Mouse (Mus musculus): ENCODE measurements at regions not wholly inside any gene's neighbourhood (a gene's known extent, or its start where the extent isn't known, plus 50 kb on each side); places are given as distances from the start of the nearest gene placed in this dataset.

DNA sequence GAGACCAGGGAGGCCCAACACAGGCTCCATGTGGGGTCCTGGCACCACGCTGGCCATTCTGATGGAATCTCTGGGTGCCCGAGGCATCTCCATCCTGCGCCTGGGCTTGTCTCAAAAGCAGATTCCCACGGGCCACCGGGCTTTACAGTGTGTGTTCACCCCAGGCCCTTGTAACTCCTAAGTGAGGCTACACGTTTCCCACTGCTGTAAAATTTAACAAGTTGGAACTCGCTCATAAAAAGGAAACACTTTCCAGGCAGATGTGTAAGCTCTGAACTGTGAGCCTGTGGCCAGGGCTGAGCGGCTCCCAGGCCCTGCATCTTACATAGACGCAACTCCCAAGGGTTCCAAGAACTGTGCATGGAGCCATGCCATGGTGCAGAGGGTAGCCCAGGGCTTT, 296.3 kb upstream of the Rtl1 start:
- Histone ChIP-seq H3K36me3 (ENCODE audit: control insufficient read depth, insufficient read depth, low read length) (no peaks in the 10 kb centered on the region), H3K27me3 (ENCODE audit: control insufficient read depth, insufficient read depth, low read length) (no peaks in the 10 kb centered on the region), H3K4me3 (ENCODE audit: extremely low read depth, insufficient read depth, insufficient read length) (no peak overlapping the region), H3K27ac (ENCODE audit: insufficient read depth, low read length) (no peak overlapping the region), H3K4me1 (ENCODE audit: control insufficient read depth, insufficient read depth, insufficient read length) (no peaks in the 10 kb centered on the region)
- TF ChIP-seq CTCF (IDR thresholded peaks at IDR 0.05; ENCODE audit: extremely low read depth, insufficient read depth, insufficient read length, insufficient replicate concordance) (no peak), POLR2A (IDR thresholded peaks at IDR 0.05; ENCODE audit: low read depth, low read length) (no peak)
- WGBS, result 91% methylated on average over 9 of the region's 9 CpGs
- DNase-seq (ENCODE audit: low read depth in 1 of 2, low spot score in 2 of 2), result no peak

DNA sequence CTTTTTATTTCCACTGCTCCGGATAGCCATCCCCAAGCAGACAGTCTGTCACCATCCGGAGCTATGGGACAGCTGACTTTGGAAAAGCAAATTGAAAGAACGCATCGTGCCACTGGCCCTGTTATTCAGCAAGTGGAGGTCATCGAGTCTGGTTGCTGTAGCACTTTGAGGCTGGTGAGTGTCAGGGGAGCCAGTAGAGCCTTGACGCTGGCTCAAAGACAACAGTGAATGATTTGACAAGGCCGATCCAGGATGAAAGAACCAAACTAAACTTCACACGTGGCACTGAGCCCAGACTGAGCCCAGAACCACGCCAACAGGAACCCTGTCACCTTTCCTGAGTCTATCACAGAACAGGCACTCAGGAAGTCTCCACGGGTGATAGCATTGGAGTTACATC, 296.8 kb upstream of the Rtl1 start:
- 79% methylated on average over 10 of the region's 10 CpGs for WGBS
- Histone ChIP-seq H3K27ac (ENCODE audit: insufficient read depth, low read length) (no peak overlapping the region), H3K4me3 (ENCODE audit: extremely low read depth, insufficient read depth, insufficient read length) (no peak overlapping the region), H3K27me3 (ENCODE audit: control insufficient read depth, insufficient read depth, low read length) (no peaks in the 10 kb centered on the region), H3K36me3 (ENCODE audit: control insufficient read depth, insufficient read depth, low read length) (no peaks in the 10 kb centered on the region), H3K4me1 (ENCODE audit: control insufficient read depth, insufficient read depth, insufficient read length) (no peaks in the 10 kb centered on the region)
- no peak for DNase-seq (ENCODE audit: low read depth in 1 of 2, low spot score in 2 of 2)
- TF ChIP-seq POLR2A (IDR thresholded peaks at IDR 0.05; ENCODE audit: low read depth, low read length), result no peak
- no peak for TF ChIP-seq CTCF (IDR thresholded peaks at IDR 0.05; ENCODE audit: extremely low read depth, insufficient read depth, insufficient read length, insufficient replicate concordance)

DNA sequence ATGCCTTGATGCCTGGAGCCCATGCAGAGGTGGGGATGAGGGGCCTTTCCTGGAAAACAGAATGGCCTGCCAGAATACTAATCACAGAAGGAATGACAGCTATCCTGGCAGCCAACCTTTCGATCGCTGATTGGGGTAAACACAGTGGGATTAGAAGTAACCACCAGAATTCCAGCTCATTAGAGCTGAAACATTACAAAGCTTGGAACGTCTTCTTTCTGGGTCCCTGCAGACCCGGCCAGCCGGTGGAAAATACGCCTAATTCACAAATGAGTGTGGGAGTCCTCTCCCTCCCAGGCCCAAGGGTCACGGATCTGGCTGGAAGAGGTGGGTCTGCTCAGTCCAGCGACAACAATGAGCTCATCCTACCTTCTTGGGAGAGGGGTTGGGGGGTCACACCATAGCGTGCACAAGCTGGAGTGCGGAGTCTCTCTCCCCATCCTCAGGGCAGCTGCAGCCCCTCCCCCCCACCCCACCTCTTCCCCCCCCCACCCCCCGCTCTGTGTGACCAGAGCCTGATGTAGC, 297.8 kb upstream of the Rtl1 start:
- Histone ChIP-seq H3K4me1 (ENCODE audit: control insufficient read depth, insufficient read depth, insufficient read length) (no peaks in the 10 kb centered on the region), H3K4me3 (ENCODE audit: extremely low read depth, insufficient read depth, insufficient read length) (no peak overlapping the region), H3K27me3 (ENCODE audit: control insufficient read depth, insufficient read depth, low read length) (no peaks in the 10 kb centered on the region), H3K27ac (ENCODE audit: insufficient read depth, low read length) (no peak overlapping the region), H3K36me3 (ENCODE audit: control insufficient read depth, insufficient read depth, low read length) (no peaks in the 10 kb centered on the region)
- no peak for DNase-seq (ENCODE audit: low read depth in 1 of 2, low spot score in 2 of 2)
- TF ChIP-seq CTCF (IDR thresholded peaks at IDR 0.05; ENCODE audit: extremely low read depth, insufficient read depth, insufficient read length, insufficient replicate concordance), result no peak
- WGBS, result 87% methylated on average over 11 of the region's 11 CpGs

DNA sequence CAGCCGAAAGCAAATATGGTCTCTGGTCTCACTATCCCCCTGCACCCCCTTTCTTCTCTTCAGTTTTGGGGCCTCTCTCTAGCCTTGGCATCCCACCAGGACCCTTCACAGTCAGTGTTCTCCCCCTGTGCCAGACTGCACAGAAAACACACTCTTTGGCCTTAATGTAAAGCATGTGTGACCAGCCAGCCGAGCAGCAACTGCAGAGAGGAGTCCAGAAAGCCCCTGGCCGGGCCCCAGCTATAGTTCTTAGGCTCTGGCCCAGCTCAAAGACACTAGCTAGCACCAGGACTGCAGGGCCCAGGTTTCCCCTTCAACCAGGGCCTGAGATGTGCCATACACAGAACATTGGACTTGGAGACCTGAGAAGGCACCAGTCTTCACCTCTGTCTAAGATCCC, 299.3 kb upstream of the Rtl1 start:
- H3K27ac ChIP-seq (ENCODE audit: insufficient read depth, low read length), result no peak overlapping the region
- no peaks in the 10 kb centered on the region for H3K36me3 ChIP-seq (ENCODE audit: control insufficient read depth, insufficient read depth, low read length)
- 83% methylated on average over 3 of the region's 3 CpGs for WGBS
- no peak overlapping the region for H3K4me3 ChIP-seq (ENCODE audit: extremely low read depth, insufficient read depth, insufficient read length)
- no peak for DNase-seq (ENCODE audit: low read depth in 1 of 2, low spot score in 2 of 2)
- TF ChIP-seq POLR2A (IDR thresholded peaks at IDR 0.05; ENCODE audit: low read depth, low read length) (no peak), CTCF (IDR thresholded peaks at IDR 0.05; ENCODE audit: extremely low read depth, insufficient read depth, insufficient read length, insufficient replicate concordance) (no peak)
- H3K4me1 ChIP-seq (ENCODE audit: control insufficient read depth, insufficient read depth, insufficient read length), result no peaks in the 10 kb centered on the region
- H3K27me3 ChIP-seq (ENCODE audit: control insufficient read depth, insufficient read depth, low read length), result no peaks in the 10 kb centered on the region

DNA sequence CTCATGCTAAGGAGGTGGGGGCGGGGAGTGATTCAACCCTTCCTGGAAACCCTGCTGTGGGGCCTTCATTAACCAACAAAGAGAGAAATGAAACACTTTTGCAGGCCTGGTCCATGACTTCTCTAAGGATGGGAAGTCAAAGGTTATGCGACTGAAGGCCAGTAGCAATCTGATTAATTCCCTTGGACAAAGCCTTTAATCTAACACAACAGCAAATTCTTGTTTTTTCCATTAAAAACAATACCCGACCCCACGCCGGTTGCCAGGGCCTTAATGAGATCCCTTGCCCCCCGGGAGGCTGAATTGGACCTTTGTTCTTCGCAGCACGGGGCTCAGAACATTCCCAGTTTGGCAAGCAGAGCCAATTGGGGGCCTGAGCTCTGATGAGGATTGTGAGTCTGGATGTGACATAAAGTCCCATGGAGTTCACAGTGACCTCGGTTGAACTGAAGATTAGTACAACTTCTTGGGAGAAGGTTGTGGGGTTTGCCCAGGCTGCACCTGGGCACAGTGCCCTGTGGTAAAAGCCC, 310.9 kb upstream of the Rtl1 start:
- H3K27ac ChIP-seq (ENCODE audit: insufficient read depth, low read length), result no peak overlapping the region
- H3K4me1 ChIP-seq (ENCODE audit: control insufficient read depth, insufficient read depth, insufficient read length), result no peaks in the 10 kb centered on the region
- DNase-seq (ENCODE audit: low read depth in 1 of 2, low spot score in 2 of 2), result no peak
- TF ChIP-seq CTCF (IDR thresholded peaks at IDR 0.05; ENCODE audit: extremely low read depth, insufficient read depth, insufficient read length, insufficient replicate concordance) (no peak), POLR2A (IDR thresholded peaks at IDR 0.05; ENCODE audit: low read depth, low read length) (no peak)
- no peak overlapping the region for H3K4me3 ChIP-seq (ENCODE audit: extremely low read depth, insufficient read depth, insufficient read length)
- WGBS, result 92% methylated on average over 9 of the region's 9 CpGs
- no peaks in the 10 kb centered on the region for H3K27me3 ChIP-seq (ENCODE audit: control insufficient read depth, insufficient read depth, low read length)
- no peaks in the 10 kb centered on the region for H3K36me3 ChIP-seq (ENCODE audit: control insufficient read depth, insufficient read depth, low read length)

DNA sequence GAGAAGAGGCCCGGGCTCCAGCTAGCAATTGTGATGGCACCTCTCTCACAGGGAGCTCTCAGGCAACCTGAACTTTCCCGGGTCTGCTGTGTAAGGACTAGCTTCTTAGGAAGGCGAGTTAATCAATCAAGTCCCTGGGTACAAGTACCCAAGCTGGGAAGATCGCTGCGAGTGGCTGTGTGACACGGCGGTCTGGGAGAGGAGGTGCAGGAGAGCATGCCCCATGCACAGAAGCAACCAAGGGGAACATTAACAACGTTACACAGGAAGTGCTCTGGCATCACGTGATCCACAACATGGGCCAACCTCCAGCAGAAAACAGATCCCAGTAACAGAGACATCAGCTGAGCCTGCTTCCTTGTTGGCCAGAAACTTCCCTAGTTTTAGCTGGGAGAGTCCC, 311.4 kb upstream of the Rtl1 start:
- no peak overlapping the region for H3K27ac ChIP-seq (ENCODE audit: insufficient read depth, low read length)
- TF ChIP-seq POLR2A (IDR thresholded peaks at IDR 0.05; ENCODE audit: low read depth, low read length) (no peak), CTCF (IDR thresholded peaks at IDR 0.05; ENCODE audit: extremely low read depth, insufficient read depth, insufficient read length, insufficient replicate concordance) (no peak)
- WGBS, result 80% methylated on average over 9 of the region's 9 CpGs
- no peaks in the 10 kb centered on the region for H3K27me3 ChIP-seq (ENCODE audit: control insufficient read depth, insufficient read depth, low read length)
- no peak overlapping the region for H3K4me3 ChIP-seq (ENCODE audit: extremely low read depth, insufficient read depth, insufficient read length)
- no peaks in the 10 kb centered on the region for H3K4me1 ChIP-seq (ENCODE audit: control insufficient read depth, insufficient read depth, insufficient read length)
- no peaks in the 10 kb centered on the region for H3K36me3 ChIP-seq (ENCODE audit: control insufficient read depth, insufficient read depth, low read length)
- DNase-seq (ENCODE audit: low read depth in 1 of 2, low spot score in 2 of 2), result no peak

DNA sequence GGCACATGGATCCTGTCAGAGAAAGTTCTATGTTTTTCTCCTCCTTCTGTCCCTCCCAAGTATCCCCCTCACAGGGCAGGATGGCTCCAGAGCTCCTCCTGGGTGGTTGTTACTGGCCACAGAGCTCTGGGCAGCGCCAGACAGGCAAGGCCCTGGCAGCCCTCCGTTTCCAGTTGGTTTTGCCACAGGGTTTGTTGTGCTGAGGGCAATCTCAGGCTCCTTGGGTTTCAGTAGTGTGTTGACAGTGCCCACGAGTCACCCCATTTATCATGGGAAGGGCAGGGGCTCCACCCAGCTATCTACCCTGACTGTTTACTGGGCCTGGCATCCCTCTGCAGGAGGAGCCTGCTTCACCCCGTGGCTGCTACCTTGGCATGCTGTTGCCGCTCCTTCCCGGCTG, 317.6 kb upstream of the Rtl1 start:
- H3K36me3 ChIP-seq (ENCODE audit: control insufficient read depth, insufficient read depth, low read length), result no peaks in the 10 kb centered on the region
- no peaks in the 10 kb centered on the region for H3K4me1 ChIP-seq (ENCODE audit: control insufficient read depth, insufficient read depth, insufficient read length)
- H3K4me3 ChIP-seq (ENCODE audit: extremely low read depth, insufficient read depth, insufficient read length), result no peak overlapping the region
- no peak for DNase-seq (ENCODE audit: low read depth in 1 of 2, low spot score in 2 of 2)
- H3K27ac ChIP-seq (ENCODE audit: insufficient read depth, low read length), result no peak overlapping the region
- TF ChIP-seq CTCF (IDR thresholded peaks at IDR 0.05; ENCODE audit: extremely low read depth, insufficient read depth, insufficient read length, insufficient replicate concordance), result no peak
- TF ChIP-seq POLR2A (IDR thresholded peaks at IDR 0.05; ENCODE audit: low read depth, low read length), result no peak
- H3K27me3 ChIP-seq (ENCODE audit: control insufficient read depth, insufficient read depth, low read length), result no peaks in the 10 kb centered on the region
- 80% methylated on average over 6 of the region's 6 CpGs for WGBS
